Mouse (Mus musculus): ENCODE results near the gene Krt222. TPM values are rescaled to one million over a fixed set of nuclear protein-coding genes. Genes with fewer than 3 reads are reported as not detected.

The Krt222 gene
- polyA plus RNA-seq, 1 experiment from 2014 or later = 0.18 TPM

- no peaks in the 10 kb centered on the region for H3K9me3 ChIP-seq (replicated peaks; ENCODE audit: control insufficient read depth, low read length)
- no peaks in the 10 kb centered on the region for H3K27me3 ChIP-seq (ENCODE audit: control insufficient read depth, insufficient read depth, low read length)
- H3K4me3 ChIP-seq (ENCODE audit: low read depth, low read length) = no peak overlapping the region
- no peak overlapping the region for H3K9ac ChIP-seq (replicated peaks; ENCODE audit: low read length)
- H3K27ac ChIP-seq (replicated peaks; ENCODE audit: low read depth, low read length) = no peak overlapping the region
- H3K36me3 ChIP-seq (replicated peaks; ENCODE audit: control insufficient read depth, insufficient read depth, low read depth, low read length) = no peaks in the 10 kb centered on the region
- no peak overlapping the region for H3K4me2 ChIP-seq (ENCODE audit: low read depth, low read length)
- ATAC-seq (replicated peaks; ENCODE audit: insufficient number of reproducible peaks, low FRiP score, low TSS enrichment, low read depth) (no peak), DNase-seq (ENCODE audit: low spot score) (peak; percentile 31)
- 65% methylated on average over 14 of the region's 14 CpGs for WGBS
- no peaks in the 10 kb centered on the region for H3K4me1 ChIP-seq (ENCODE audit: control insufficient read depth, insufficient read depth, low read length)
These were observed 5.4 kb downstream of the Krt222 start for GRCm38 (mm10) chr11:99238468-99238867.

- Histone ChIP-seq H3K36me3 (replicated peaks; ENCODE audit: control insufficient read depth, insufficient read depth, low read depth, low read length) (no peaks in the 10 kb centered on the region), H3K4me1 (ENCODE audit: control insufficient read depth, insufficient read depth, low read length) (no peaks in the 10 kb centered on the region; the same call in 1 of the 2 replicates), H3K27ac (replicated peaks; ENCODE audit: low read depth, low read length) (peak overlapping the region; percentile 98), H3K4me2 (ENCODE audit: low read depth, low read length) (peak overlapping the region; percentile 68), H3K4me3 (ENCODE audit: low read depth, low read length) (peak overlapping the region; percentile 89), H3K9ac (replicated peaks; ENCODE audit: low read length) (peak overlapping the region; percentile 100), H3K9me3 (replicated peaks; ENCODE audit: control insufficient read depth, low read length) (no peaks in the 10 kb centered on the region), H3K27me3 (ENCODE audit: control insufficient read depth, insufficient read depth, low read length) (no peaks in the 10 kb centered on the region)
- 26% methylated on average over 15 of the region's 15 CpGs for WGBS
- DNase-seq (ENCODE audit: low spot score) (no peak), ATAC-seq (replicated peaks; ENCODE audit: insufficient number of reproducible peaks, low FRiP score, low TSS enrichment, low read depth) (peak; percentile 40; the same call in 1 of the 2 replicates)
These were observed 12.7 kb downstream of the Krt222 start for GRCm38 (mm10) chr11:99231049-99231816.

- Histone ChIP-seq H3K4me3 (ENCODE audit: low read depth, low read length) (peak within 1 kb of the TSS; percentile 89), H3K27ac (replicated peaks; ENCODE audit: low read depth, low read length) (peak within 1 kb of the TSS; percentile 98), H3K9me3 (replicated peaks; ENCODE audit: control insufficient read depth, low read length) (no peaks in the 10 kb centered on the region), H3K4me2 (ENCODE audit: low read depth, low read length) (peak within 1 kb of the TSS; percentile 68), H3K4me1 (ENCODE audit: control insufficient read depth, insufficient read depth, low read length) (no peaks in the 10 kb centered on the region; the same call in 1 of the 2 replicates), H3K27me3 (ENCODE audit: control insufficient read depth, insufficient read depth, low read length) (no peaks in the 10 kb centered on the region), H3K9ac (replicated peaks; ENCODE audit: low read length) (peak within 1 kb of the TSS; percentile 100), H3K36me3 (replicated peaks; ENCODE audit: control insufficient read depth, insufficient read depth, low read depth, low read length) (no peaks in the 10 kb centered on the region)
- peak; percentile 85 for DNase-seq (ENCODE audit: low spot score)
- 0% methylated on average over 86 of the region's 87 CpGs for WGBS
- ATAC-seq (replicated peaks; ENCODE audit: insufficient number of reproducible peaks, low FRiP score, low TSS enrichment, low read depth) = peak; percentile 83
These were observed 13.4 kb downstream of the Krt222 start, which contains the start of gene Smarce1 for GRCm38 (mm10) chr11:99230261-99231048. Gene Smarce1, minus strand, starts transcription at chr11:99231017.

GRCm38 (mm10) chr11:99229641-99230260 is 14.1 kb downstream of the Krt222 start:
- under 1% methylated on average over 31 of the region's 31 CpGs for WGBS
- H3K4me3 ChIP-seq (ENCODE audit: low read depth, low read length) = peak overlapping the region; percentile 89
- H3K36me3 ChIP-seq (replicated peaks; ENCODE audit: control insufficient read depth, insufficient read depth, low read depth, low read length) = no peaks in the 10 kb centered on the region
- H3K9ac ChIP-seq (replicated peaks; ENCODE audit: low read length) = peak overlapping the region; percentile 100
- DNase-seq (ENCODE audit: low spot score) (peak; percentile 55), ATAC-seq (replicated peaks; ENCODE audit: insufficient number of reproducible peaks, low FRiP score, low TSS enrichment, low read depth) (no peak)
- H3K4me1 ChIP-seq (ENCODE audit: control insufficient read depth, insufficient read depth, low read length) = no peaks in the 10 kb centered on the region; the same call in 1 of the 2 replicates
- no peaks in the 10 kb centered on the region for H3K27me3 ChIP-seq (ENCODE audit: control insufficient read depth, insufficient read depth, low read length)
- H3K9me3 ChIP-seq (replicated peaks; ENCODE audit: control insufficient read depth, low read length) = no peaks in the 10 kb centered on the region
- H3K4me2 ChIP-seq (ENCODE audit: low read depth, low read length) = peak overlapping the region; percentile 37
- H3K27ac ChIP-seq (replicated peaks; ENCODE audit: low read depth, low read length) = peak overlapping the region; percentile 98

- no peak overlapping the region for H3K27ac ChIP-seq (replicated peaks; ENCODE audit: low read depth, low read length)
- no peak overlapping the region for H3K4me2 ChIP-seq (ENCODE audit: low read depth, low read length)
- DNase-seq (ENCODE audit: low spot score) = no peak
- 88% methylated on average over 5 of the region's 5 CpGs for WGBS
- H3K36me3 ChIP-seq (replicated peaks; ENCODE audit: control insufficient read depth, insufficient read depth, low read depth, low read length) = peaks cover 4% of the 10 kb centered on the region; the same call in 1 of the 2 replicates
- no peaks in the 10 kb centered on the region; the same call in 1 of the 2 replicates for H3K4me1 ChIP-seq (ENCODE audit: control insufficient read depth, insufficient read depth, low read length)
- H3K9ac ChIP-seq (replicated peaks; ENCODE audit: low read length) = no peak overlapping the region
- no peaks in the 10 kb centered on the region for H3K27me3 ChIP-seq (ENCODE audit: control insufficient read depth, insufficient read depth, low read length)
- no peak for ATAC-seq (replicated peaks; ENCODE audit: insufficient number of reproducible peaks, low FRiP score, low TSS enrichment, low read depth)
- H3K4me3 ChIP-seq (ENCODE audit: low read depth, low read length) = no peak overlapping the region
- H3K9me3 ChIP-seq (replicated peaks; ENCODE audit: control insufficient read depth, low read length) = no peaks in the 10 kb centered on the region
These were observed 17.6 kb downstream of the Krt222 start for GRCm38 (mm10) chr11:99226298-99226697.

GRCm38 (mm10) chr11:99223310-99223709 is 20.6 kb downstream of the Krt222 start:
- Histone ChIP-seq H3K9me3 (replicated peaks; ENCODE audit: control insufficient read depth, low read length) (no peaks in the 10 kb centered on the region), H3K36me3 (replicated peaks; ENCODE audit: control insufficient read depth, insufficient read depth, low read depth, low read length) (peaks cover 6% of the 10 kb centered on the region), H3K4me3 (ENCODE audit: low read depth, low read length) (no peak overlapping the region), H3K27ac (replicated peaks; ENCODE audit: low read depth, low read length) (no peak overlapping the region), H3K9ac (replicated peaks; ENCODE audit: low read length) (no peak overlapping the region), H3K27me3 (ENCODE audit: control insufficient read depth, insufficient read depth, low read length) (no peaks in the 10 kb centered on the region), H3K4me2 (ENCODE audit: low read depth, low read length) (no peak overlapping the region), H3K4me1 (ENCODE audit: control insufficient read depth, insufficient read depth, low read length) (no peaks in the 10 kb centered on the region)
- ATAC-seq (replicated peaks; ENCODE audit: insufficient number of reproducible peaks, low FRiP score, low TSS enrichment, low read depth) = no peak
- DNase-seq (ENCODE audit: low spot score) = no peak
- WGBS = 90% methylated on average over 5 of the region's 5 CpGs

- H3K27me3 ChIP-seq (ENCODE audit: control insufficient read depth, insufficient read depth, low read length) = no peaks in the 10 kb centered on the region
- DNase-seq (ENCODE audit: low spot score) (no peak), ATAC-seq (replicated peaks; ENCODE audit: insufficient number of reproducible peaks, low FRiP score, low TSS enrichment, low read depth) (no peak)
- H3K4me1 ChIP-seq (ENCODE audit: control insufficient read depth, insufficient read depth, low read length) = no peaks in the 10 kb centered on the region
- 63% methylated on average over 2 of the region's 2 CpGs for WGBS
- H3K4me2 ChIP-seq (ENCODE audit: low read depth, low read length) = no peak overlapping the region
- H3K27ac ChIP-seq (replicated peaks; ENCODE audit: low read depth, low read length) = no peak overlapping the region
- H3K9me3 ChIP-seq (replicated peaks; ENCODE audit: control insufficient read depth, low read length) = no peaks in the 10 kb centered on the region
- H3K36me3 ChIP-seq (replicated peaks; ENCODE audit: control insufficient read depth, insufficient read depth, low read depth, low read length) = peaks cover 14% of the 10 kb centered on the region
- no peak overlapping the region for H3K9ac ChIP-seq (replicated peaks; ENCODE audit: low read length)
- no peak overlapping the region for H3K4me3 ChIP-seq (ENCODE audit: low read depth, low read length)
These were observed 22.1 kb downstream of the Krt222 start for GRCm38 (mm10) chr11:99221811-99222210.

All from embryonic facial prominence, embryonic 11.5 days (tissue).